Mouse (Mus musculus) hindbrain, embryonic 13.5 days (tissue): ENCODE results near the gene Wdtc1. TPM values are rescaled to one million over a fixed set of nuclear protein-coding genes. Genes with fewer than 3 reads are reported as not detected.
A peak's percentile ranks its signal among the peaks of the same experiment; 100 is the strongest.

Source experiments
- ATAC-seq: fragments of 200-750 bp; cut with Nextera tagmentation; 2 replicates; pipeline ENCODE4 v1.8.0; 2017; ENCODE audit warnings: moderate TSS enrichment; ENCODE audit not compliant: low FRiP score
- H3K27ac ChIP-seq: fragments of 300-500 bp; sonication (generic); 2 replicates; pipeline ENCODE4 v1.5.1; 2015; ENCODE audit warnings: inconsistent platforms, mild to moderate bottlenecking, moderate library complexity
- H3K27me3 ChIP-seq: fragments of 300-500 bp; sonication (generic); 2 replicates; pipeline ENCODE4 v1.6.1; 2015; ENCODE audit warnings: mild to moderate bottlenecking, inconsistent platforms
- H3K36me3 ChIP-seq: fragments of 300-500 bp; sonication (generic); 2 replicates; pipeline ENCODE4 v1.6.1; 2015; ENCODE audit warnings: mild to moderate bottlenecking, inconsistent platforms
- H3K4me1 ChIP-seq: fragments of 300-500 bp; sonication (generic); replicated peaks from 2 replicates; pipeline ENCODE4 v1.6.1; 2015; ENCODE audit warnings: inconsistent platforms
- H3K4me2 ChIP-seq: fragments of 300-500 bp; sonication (generic); 2 replicates; pipeline ENCODE4 v1.6.1; 2015; ENCODE audit warnings: inconsistent platforms, mild to moderate bottlenecking, moderate library complexity
- H3K4me3 ChIP-seq: fragments of 300-500 bp; sonication (generic); 2 replicates; pipeline ENCODE4 v1.5.1; 2015; ENCODE audit warnings: mild to moderate bottlenecking, inconsistent platforms
- H3K9ac ChIP-seq: fragments of 300-500 bp; sonication (generic); 2 replicates; pipeline ENCODE4 v1.6.1; 2015; ENCODE audit warnings: mild to moderate bottlenecking, inconsistent platforms
- H3K9me3 ChIP-seq: fragments of 300-500 bp; sonication (generic); 2 replicates; pipeline ENCODE4 v1.6.1; 2016; ENCODE audit warnings: inconsistent platforms
- WGBS: fragments of 180-500 bp; shearing (Covaris S2); methylation state at CpG from one replicate; pipeline ENCODE4 v1.1.7; 2015; 5-methylcytosine and 5-hydroxymethylcytosine counted together
- polyA plus RNA-seq: library from polyadenylated mRNA; unstranded; fragments of >200 nt; fragmentation: Nextera tagmentation; extraction: Ambion mirVana; gene quantifications from 2 replicates; pipeline ENCODE4 v1.2.1, GENCODE M21; 2015

The Wdtc1 gene
- polyA plus RNA-seq, 1 experiment from 2014 or later, result 21.3 TPM

GRCm38 (mm10) chr4:133286476-133287077, 66.7 kb downstream of the Wdtc1 start:
- Histone ChIP-seq H3K9me3 (no peaks in the 10 kb centered on the region), H3K27me3 (no peaks in the 10 kb centered on the region), H3K27ac (no peak overlapping the region), H3K4me1 (peaks cover 17% of the 10 kb centered on the region), H3K4me2 (no peak overlapping the region), H3K9ac (no peak overlapping the region), H3K4me3 (no peak overlapping the region), H3K36me3 (no peaks in the 10 kb centered on the region)
- ATAC-seq, result no peak
- 87% methylated on average over 4 of the region's 4 CpGs for WGBS

- H3K9me3 ChIP-seq, result no peaks in the 10 kb centered on the region
- H3K27me3 ChIP-seq, result no peaks in the 10 kb centered on the region
- H3K9ac ChIP-seq, result no peak overlapping the region
- ATAC-seq, result no peak
- no peak overlapping the region for H3K27ac ChIP-seq
- H3K4me2 ChIP-seq, result no peak overlapping the region
- 85% methylated on average over 5 of the region's 5 CpGs for WGBS
- no peaks in the 10 kb centered on the region for H3K36me3 ChIP-seq
- H3K4me3 ChIP-seq, result no peak overlapping the region
- peaks cover 18% of the 10 kb centered on the region for H3K4me1 ChIP-seq
These were observed 67.3 kb downstream of the Wdtc1 start for GRCm38 (mm10) chr4:133285950-133286349.

GRCm38 (mm10) chr4:133285299-133285698, 68.0 kb downstream of the Wdtc1 start:
- Histone ChIP-seq H3K9ac (no peak overlapping the region), H3K36me3 (no peaks in the 10 kb centered on the region), H3K9me3 (no peaks in the 10 kb centered on the region), H3K27me3 (no peaks in the 10 kb centered on the region), H3K4me3 (no peak overlapping the region), H3K4me2 (no peak overlapping the region), H3K4me1 (peaks cover 18% of the 10 kb centered on the region), H3K27ac (no peak overlapping the region)
- 81% methylated on average over 3 of the region's 3 CpGs for WGBS
- no peak for ATAC-seq

GRCm38 (mm10) chr4:133282656-133283055, 70.6 kb downstream of the Wdtc1 start:
- Histone ChIP-seq H3K4me1 (peaks cover 24% of the 10 kb centered on the region), H3K9ac (0 out of 2 replicates have a peak overlapping the region, but pooled peaks have one; percentile 9), H3K4me2 (no peak overlapping the region), H3K27ac (peak overlapping the region; percentile 62; the same call in 1 of the 2 replicates), H3K4me3 (no peak overlapping the region), H3K36me3 (no peaks in the 10 kb centered on the region), H3K27me3 (no peaks in the 10 kb centered on the region), H3K9me3 (no peaks in the 10 kb centered on the region)
- ATAC-seq, result no peak
- WGBS, result 29% methylated on average over 4 of the region's 4 CpGs

- WGBS, result 27% methylated on average over 5 of the region's 5 CpGs
These were observed 71.3 kb downstream of the Wdtc1 start for GRCm38 (mm10) chr4:133281951-133282481.

GRCm38 (mm10) chr4:133281513-133281912, 71.8 kb downstream of the Wdtc1 start:
- WGBS, result 45% methylated on average over 7 of the region's 7 CpGs
- ATAC-seq, result no peak
- H3K4me3 ChIP-seq, result no peak overlapping the region
- H3K36me3 ChIP-seq, result no peaks in the 10 kb centered on the region
- H3K4me2 ChIP-seq, result no peak overlapping the region
- H3K27me3 ChIP-seq, result no peaks in the 10 kb centered on the region
- H3K9me3 ChIP-seq, result no peaks in the 10 kb centered on the region
- no peak overlapping the region for H3K9ac ChIP-seq
- peak overlapping the region; percentile 55; the same call in 1 of the 2 replicates for H3K27ac ChIP-seq
- H3K4me1 ChIP-seq, result peaks cover 29% of the 10 kb centered on the region

More at GRCm38 (mm10) chr4:133281951-133282481, 71.3 kb downstream of the Wdtc1 start:
- no peak for ATAC-seq
- Histone ChIP-seq H3K9ac (no peak overlapping the region), H3K4me2 (no peak overlapping the region), H3K27me3 (no peaks in the 10 kb centered on the region), H3K36me3 (no peaks in the 10 kb centered on the region), H3K4me1 (peaks cover 24% of the 10 kb centered on the region), H3K27ac (peak overlapping the region; percentile 62; the same call in 1 of the 2 replicates), H3K9me3 (no peaks in the 10 kb centered on the region), H3K4me3 (no peak overlapping the region)

- no peaks in the 10 kb centered on the region for H3K27me3 ChIP-seq
- H3K9me3 ChIP-seq, result no peaks in the 10 kb centered on the region
- H3K4me2 ChIP-seq, result peak overlapping the region; percentile 85
- peak overlapping the region; percentile 96 for H3K27ac ChIP-seq
- no peak for ATAC-seq
- H3K36me3 ChIP-seq, result 0 out of 2 replicates have a peak, but pooled peaks cover 4% of the 10 kb centered on the region
- WGBS, result 89% methylated on average over 3 of the region's 3 CpGs
- H3K4me1 ChIP-seq, result peaks cover 46% of the 10 kb centered on the region
- no peak overlapping the region; the same call in 1 of the 2 replicates for H3K9ac ChIP-seq
- peak overlapping the region; percentile 87; the same call in 1 of the 2 replicates for H3K4me3 ChIP-seq
These were observed 74.8 kb downstream of the Wdtc1 start for GRCm38 (mm10) chr4:133278482-133278881.

GRCm38 (mm10) chr4:133278067-133278466, 75.2 kb downstream of the Wdtc1 start:
- Histone ChIP-seq H3K27me3 (no peaks in the 10 kb centered on the region), H3K4me3 (peak overlapping the region; percentile 87), H3K36me3 (0 out of 2 replicates have a peak, but pooled peaks cover 4% of the 10 kb centered on the region), H3K4me2 (peak overlapping the region; percentile 85), H3K4me1 (peaks cover 44% of the 10 kb centered on the region), H3K9ac (peak overlapping the region; percentile 93), H3K27ac (peak overlapping the region; percentile 96), H3K9me3 (no peaks in the 10 kb centered on the region)
- WGBS, result 32% methylated on average over 6 of the region's 6 CpGs
- 0 out of 2 replicates have a peak, but pooled peaks have one; percentile 18 for ATAC-seq

GRCm38 (mm10) chr4:133277104-133278026, 75.9 kb downstream of the Wdtc1 start, which contains the start of gene Tmem222:
TSS of gene Tmem222 (minus strand) at chr4:133277792.
- under 1% methylated on average over 73 of the region's 73 CpGs for WGBS

GRCm38 (mm10) chr4:133270929-133271328, 82.4 kb downstream of the Wdtc1 start:
- no peak for ATAC-seq
- Histone ChIP-seq H3K4me1 (peaks cover 14% of the 10 kb centered on the region), H3K36me3 (peaks cover 51% of the 10 kb centered on the region), H3K27ac (no peak overlapping the region), H3K4me2 (no peak overlapping the region), H3K9ac (no peak overlapping the region), H3K27me3 (no peaks in the 10 kb centered on the region), H3K4me3 (no peak overlapping the region), H3K9me3 (no peaks in the 10 kb centered on the region)
- WGBS, result 92% methylated on average over 9 of the region's 9 CpGs

More at GRCm38 (mm10) chr4:133277104-133278026, 75.9 kb downstream of the Wdtc1 start, which contains the start of gene Tmem222:
- Histone ChIP-seq H3K27me3 (no peaks in the 10 kb centered on the region), H3K27ac (peak within 1 kb of the TSS; percentile 96), H3K9ac (peak within 1 kb of the TSS; percentile 93), H3K4me2 (peak within 1 kb of the TSS; percentile 85), H3K4me1 (peaks cover 39% of the 10 kb centered on the region), H3K36me3 (0 out of 2 replicates have a peak, but pooled peaks cover 4% of the 10 kb centered on the region), H3K4me3 (peak within 1 kb of the TSS; percentile 87), H3K9me3 (no peaks in the 10 kb centered on the region)
- ATAC-seq, result peak; percentile 91

- Histone ChIP-seq H3K4me3 (no peak overlapping the region), H3K4me2 (no peak overlapping the region), H3K27me3 (no peaks in the 10 kb centered on the region), H3K9ac (no peak overlapping the region), H3K27ac (no peak overlapping the region), H3K4me1 (peaks cover 2% of the 10 kb centered on the region; the same call in 1 of the 2 replicates), H3K36me3 (peaks cover 65% of the 10 kb centered on the region), H3K9me3 (no peaks in the 10 kb centered on the region)
- ATAC-seq, result no peak
- WGBS, result 94% methylated on average over 3 of the region's 3 CpGs
These were observed 83.7 kb downstream of the Wdtc1 start for GRCm38 (mm10) chr4:133269596-133269995.

- H3K4me1 ChIP-seq, result peaks cover 2% of the 10 kb centered on the region; the same call in 1 of the 2 replicates
- peaks cover 67% of the 10 kb centered on the region for H3K36me3 ChIP-seq
- no peak overlapping the region for H3K27ac ChIP-seq
- no peak overlapping the region for H3K4me2 ChIP-seq
- H3K4me3 ChIP-seq, result no peak overlapping the region
- H3K9me3 ChIP-seq, result no peaks in the 10 kb centered on the region
- H3K27me3 ChIP-seq, result no peaks in the 10 kb centered on the region
- no peak overlapping the region for H3K9ac ChIP-seq
- ATAC-seq, result no peak
- WGBS, result 94% methylated on average over 3 of the region's 3 CpGs
These were observed 84.3 kb downstream of the Wdtc1 start for GRCm38 (mm10) chr4:133268931-133269330.
